Mouse (Mus musculus): ENCODE data around the gene Banf1. TPM values are rescaled to one million over a fixed set of nuclear protein-coding genes. Genes with fewer than 3 reads are reported as not detected.

Gene Banf1
- polyA plus RNA-seq, 1 experiment from 2014 or later = 434 TPM

Other genes with a start within 250 kb of the Banf1 start
- gene Klc2, start 248.6 kb downstream of the Banf1 start, polyA plus RNA-seq (2015; fragmentation: Nextera tagmentation; extraction: Ambion mirVana) = 20.7 and 30.4 TPM in 2 replicates
- gene Pacs1, start 94.0 kb downstream of the Banf1 start, polyA plus RNA-seq (2015; fragmentation: Nextera tagmentation; extraction: Ambion mirVana) = 28.7 and 29.8 TPM in 2 replicates
- 404 and 414 TPM in 2 replicates for gene Sf3b2, start 71.7 kb downstream of the Banf1 start, polyA plus RNA-seq (2015; fragmentation: Nextera tagmentation; extraction: Ambion mirVana)
- gene Gal3st3, start 68.8 kb downstream of the Banf1 start, polyA plus RNA-seq (2015; fragmentation: Nextera tagmentation; extraction: Ambion mirVana) = 7.4 and 8.9 TPM in 2 replicates
- not detected in 2 replicates for gene Catsper1, start 31.4 kb downstream of the Banf1 start, polyA plus RNA-seq (2015; fragmentation: Nextera tagmentation; extraction: Ambion mirVana)
- gene Cst6, start 17.6 kb downstream of the Banf1 start, polyA plus RNA-seq (2015; fragmentation: Nextera tagmentation; extraction: Ambion mirVana) = 3.6 and 3.7 TPM in 2 replicates
- 57.6 and 61.8 TPM in 2 replicates for gene Eif1ad, start 427 bp downstream of the Banf1 start, polyA plus RNA-seq (2015; fragmentation: Nextera tagmentation; extraction: Ambion mirVana)
- gene Sart1, start 21.5 kb upstream of the Banf1 start, polyA plus RNA-seq (2015; fragmentation: Nextera tagmentation; extraction: Ambion mirVana) = 83.9 and 87.7 TPM in 2 replicates
- not detected in 2 replicates for gene Tsga10ip, start 35.4 kb upstream of the Banf1 start, polyA plus RNA-seq (2015; fragmentation: Nextera tagmentation; extraction: Ambion mirVana)
- gene Drap1, start 57.8 kb upstream of the Banf1 start, polyA plus RNA-seq (2015; fragmentation: Nextera tagmentation; extraction: Ambion mirVana) = 278 and 306 TPM in 2 replicates
- gene AI837181, start 58.0 kb upstream of the Banf1 start, polyA plus RNA-seq (2015; fragmentation: Nextera tagmentation; extraction: Ambion mirVana) = 67.3 and 67.7 TPM in 2 replicates
- gene Fosl1, start 80.4 kb upstream of the Banf1 start, polyA plus RNA-seq (2015; fragmentation: Nextera tagmentation; extraction: Ambion mirVana) = not detected in 2 replicates
- gene Ccdc85b, start 90.7 kb upstream of the Banf1 start, polyA plus RNA-seq (2015; fragmentation: Nextera tagmentation; extraction: Ambion mirVana) = 6.8 TPM in 2 replicates
- 138 and 144 TPM in 2 replicates for gene Fibp, start 93.4 kb upstream of the Banf1 start, polyA plus RNA-seq (2015; fragmentation: Nextera tagmentation; extraction: Ambion mirVana)
- 1.6 and 2.4 TPM in 2 replicates for gene Ctsw, start 101.3 kb upstream of the Banf1 start, polyA plus RNA-seq (2015; fragmentation: Nextera tagmentation; extraction: Ambion mirVana)
- 200 and 207 TPM in 2 replicates for gene Efemp2, start 106.8 kb upstream of the Banf1 start, polyA plus RNA-seq (2015; fragmentation: Nextera tagmentation; extraction: Ambion mirVana)
- gene Mus81, start 121.2 kb upstream of the Banf1 start, polyA plus RNA-seq (2015; fragmentation: Nextera tagmentation; extraction: Ambion mirVana) = 42.5 and 43.7 TPM in 2 replicates
- 2,535 and 2,700 TPM in 2 replicates for gene Cfl1, start 123.3 kb upstream of the Banf1 start, polyA plus RNA-seq (2015; fragmentation: Nextera tagmentation; extraction: Ambion mirVana)
- not detected in 2 replicates for gene 1700020D05Rik, start 136.6 kb upstream of the Banf1 start, polyA plus RNA-seq (2015; fragmentation: Nextera tagmentation; extraction: Ambion mirVana)
- gene Snx32, start 143.4 kb upstream of the Banf1 start, polyA plus RNA-seq (2015; fragmentation: Nextera tagmentation; extraction: Ambion mirVana) = 9.7 and 11.7 TPM in 2 replicates
- gene Ovol1, start 193.5 kb upstream of the Banf1 start, polyA plus RNA-seq (2015; fragmentation: Nextera tagmentation; extraction: Ambion mirVana) = 5.8 and 6.4 TPM in 2 replicates
- gene Ap5b1, start 200.9 kb upstream of the Banf1 start, polyA plus RNA-seq (2015; fragmentation: Nextera tagmentation; extraction: Ambion mirVana) = 3.1 and 3.3 TPM in 2 replicates
- 136 and 162 TPM in 2 replicates for gene Rnaseh2c, start 234.7 kb upstream of the Banf1 start, polyA plus RNA-seq (2015; fragmentation: Nextera tagmentation; extraction: Ambion mirVana)
- 55.8 and 60.0 TPM in 2 replicates for gene Kat5, start 243.1 kb upstream of the Banf1 start, polyA plus RNA-seq (2015; fragmentation: Nextera tagmentation; extraction: Ambion mirVana)

Measured in embryonic facial prominence, embryonic 13.5 days (tissue).